ENCODE assay signal across 1 mouse cellular context in genomic region chr7:100559331-100559730, GRCm38 (mm10).
TF ChIP-seq lines count a peak whose summit lies in the region.

No protein-coding gene starts in this region.

TF ChIP-seq in MEL, 35 proteins besides CTCF, POLR2A, EP300 and RAD21:
- no peak for TF ChIP-seq ETS1 (IDR thresholded peaks at IDR 0.05; ENCODE audit: low read depth, low read length)
- 0 out of 2 replicates have a peak, but pooled peaks have one; percentile 30 for TF ChIP-seq TCF12 (IDR thresholded peaks at IDR 0.05; ENCODE audit: low read depth, low read length)
- no peak for TF ChIP-seq KAT2A (conservative IDR thresholded peaks at IDR 0.05; ENCODE audit: low read depth, low read length)
- TF ChIP-seq MYC (IDR thresholded peaks at IDR 0.05; ENCODE audit: low read depth, low read length): no peak
- TF ChIP-seq BHLHE40 (IDR thresholded peaks at IDR 0.05; ENCODE audit: borderline replicate concordance, low read depth, low read length): no peak
- no peak for TF ChIP-seq GABPA (IDR thresholded peaks at IDR 0.05; ENCODE audit: low read depth, low read length)
- no peak for TF ChIP-seq E2F4 (IDR thresholded peaks at IDR 0.05; ENCODE audit: borderline replicate concordance, low read depth, low read length)
- no peak for TF ChIP-seq ZKSCAN1 (IDR thresholded peaks at IDR 0.05; ENCODE audit: low read depth, low read length)
- no peak for TF ChIP-seq SIN3A (IDR thresholded peaks at IDR 0.05; ENCODE audit: low read length)
- TF ChIP-seq CHD2 (IDR thresholded peaks at IDR 0.05; ENCODE audit: low read length): no peak
- TF ChIP-seq GATA1 (IDR thresholded peaks at IDR 0.05; ENCODE audit: low read depth, low read length): peak; percentile 32; the same call in 1 of the 2 replicates
- no peak for TF ChIP-seq ZC3H11A (IDR thresholded peaks at IDR 0.05; ENCODE audit: low read depth, low read length)
- no peak for TF ChIP-seq MAFK (IDR thresholded peaks at IDR 0.05; ENCODE audit: borderline replicate concordance, low read depth, low read length)
- TF ChIP-seq ZMIZ1 (IDR thresholded peaks at IDR 0.05; ENCODE audit: low read depth, low read length): no peak
- no peak for TF ChIP-seq TAL1 (IDR thresholded peaks at IDR 0.05; ENCODE audit: low read length)
- no peak for TF ChIP-seq POLR2AphosphoS5 (IDR thresholded peaks at IDR 0.05; ENCODE audit: borderline replicate concordance, low read depth, low read length)
